Mouse (Mus musculus) liver, embryonic 14.5 days (tissue): ENCODE results near the gene Acp5. TPM values are rescaled to one million over a fixed set of nuclear protein-coding genes. Genes with fewer than 3 reads are reported as not detected.

ENCODE experiments used
- ATAC-seq: fragments of 200-750 bp; cut with Nextera tagmentation; 2 replicates; pipeline ENCODE4 v1.8.0; 2017; ENCODE audit warnings: moderate number of reproducible peaks, mild to moderate bottlenecking, moderate library complexity; ENCODE audit not compliant: insufficient read depth
- DNase-seq, 3 experiments: peaks; one replicate each; pipeline ENCODE4 v3.0.0-alpha.2; 2012 to 2013; ENCODE audit warnings: low read depth in 3 of 3, low spot score in 3 of 3
- H3K27ac ChIP-seq: fragments of 300-500 bp; sonication (generic); 2 replicates; pipeline ENCODE4 v1.5.1; 2014; ENCODE audit warnings: moderate library complexity, mild to moderate bottlenecking, control low read depth, inconsistent platforms
- H3K27me3 ChIP-seq: fragments of 300-500 bp; sonication (generic); 2 replicates; pipeline ENCODE4 v1.6.1; 2014; ENCODE audit warnings: mild to moderate bottlenecking, low read length, moderate library complexity; ENCODE audit not compliant: control insufficient read depth, insufficient read depth
- H3K36me3 ChIP-seq: fragments of 300-500 bp; sonication (generic); replicated peaks from 2 replicates; pipeline ENCODE4 v1.6.1; 2014; ENCODE audit warnings: low read depth; ENCODE audit not compliant: control insufficient read depth, insufficient read depth
- H3K4me1 ChIP-seq, 2 experiments: fragments of 200-500 bp in 1 of 2; fragments of 300-500 bp in 1 of 2; sonication (generic) in 1 of 2; replicated peaks; 2 replicates each; pipeline ENCODE4 v1.6.1; 2012 to 2014; ENCODE audit warnings: antibody characterized with exemption in 1 of 2, inconsistent platforms in 1 of 2, low read length in 1 of 2; ENCODE audit not compliant: control insufficient read depth in 2 of 2, insufficient read depth in 2 of 2
- H3K4me2 ChIP-seq: fragments of 300-500 bp; sonication (generic); 2 replicates; pipeline ENCODE4 v1.6.1; 2014; ENCODE audit warnings: low read depth, mild to moderate bottlenecking, control low read depth, moderate library complexity
- H3K4me3 ChIP-seq, 2 experiments: fragments of 200-500 bp in 1 of 2; fragments of 300-500 bp in 1 of 2; sonication (generic) in 1 of 2; 2 replicates each; pipeline ENCODE4 v1.5.1; 2012 to 2014; ENCODE audit warnings: low read depth in 2 of 2, low read length in 2 of 2, mild to moderate bottlenecking in 2 of 2, control low read depth in 1 of 2, inconsistent platforms in 1 of 2, moderate library complexity in 1 of 2; ENCODE audit not compliant: insufficient read depth in 1 of 2
- H3K9ac ChIP-seq: fragments of 300-500 bp; sonication (generic); replicated peaks from 2 replicates; pipeline ENCODE4 v1.6.1; 2014; ENCODE audit warnings: mild to moderate bottlenecking, control low read depth, moderate library complexity
- H3K9me3 ChIP-seq: fragments of 300-500 bp; sonication (generic); 2 replicates; pipeline ENCODE4 v1.6.1; 2016; ENCODE audit warnings: low read length, mixed read lengths; ENCODE audit not compliant: control insufficient read depth
- CTCF ChIP-seq: IDR thresholded peaks from 2 replicates; pipeline ENCODE4 v1.5.1; 2016; ENCODE audit warnings: antibody characterized with exemption, low read depth, control low read depth
- EP300 ChIP-seq: IDR thresholded peaks from 2 replicates; pipeline ENCODE4 v1.6.1; 2016; ENCODE audit warnings: antibody characterized with exemption, low read depth
- WGBS: fragments of 180-500 bp; shearing (Covaris S2); extraction: QIAGEN DNeasy Blood & Tissue Kit; methylation state at CpG from one replicate; pipeline ENCODE4 v1.1.7; 2014; ENCODE audit not compliant: insufficient replicate concordance; 5-methylcytosine and 5-hydroxymethylcytosine counted together
- polyA plus RNA-seq, 2 experiments: library from polyadenylated mRNA; depleted of rRNA in 1 of 2; stranded (reverse) in 1 of 2; unstranded in 1 of 2; fragments of >200 nt; fragmentation: Nextera tagmentation in 1 of 2; extraction: Ambion mirVana in 1 of 2; gene quantifications; 2 replicates each; pipeline versions ENCODE4 v1.2.1 to v1.2.3; 2012 to 2014

The Acp5 gene
- polyA plus RNA-seq, 2 experiments, result 181 to 195 TPM

- H3K4me1 ChIP-seq, result peaks cover 27 to 38% of the 10 kb centered on the region in 2 experiments
- DNase-seq (no peak), ATAC-seq (no peak)
- peak overlapping the region; percentile 58 to 71 for H3K4me3 ChIP-seq
- WGBS, result 60% methylated on average over 11 of the region's 11 CpGs
- no peaks in the 10 kb centered on the region for H3K27me3 ChIP-seq
- H3K9ac ChIP-seq, result peak overlapping the region; percentile 64
- TF ChIP-seq CTCF (no peak), EP300 (no peak)
- peak overlapping the region; percentile 99 for H3K4me2 ChIP-seq
- peaks cover 46% of the 10 kb centered on the region for H3K36me3 ChIP-seq
- no peak overlapping the region; the same call in 1 of the 2 replicates for H3K27ac ChIP-seq
- no peaks in the 10 kb centered on the region for H3K9me3 ChIP-seq
Observed at GRCm38 (mm10) chr9:22132220-22132619, 3.3 kb downstream of the Acp5 start.

- H3K4me1 ChIP-seq, result peaks cover 19 to 31% of the 10 kb centered on the region in 2 experiments
- no peak for DNase-seq
- no peaks in the 10 kb centered on the region for H3K9me3 ChIP-seq
- H3K4me3 ChIP-seq, result peak overlapping the region; percentile 58 to 71
- ATAC-seq, result peak; percentile 54
- no peak for TF ChIP-seq CTCF
- no peak for TF ChIP-seq EP300
- peak overlapping the region; percentile 64 for H3K9ac ChIP-seq
- peak overlapping the region; percentile 43 for H3K27ac ChIP-seq
- WGBS, result under 1% methylated on average over 35 of the region's 35 CpGs
- H3K4me2 ChIP-seq, result peak overlapping the region; percentile 99
- no peaks in the 10 kb centered on the region for H3K27me3 ChIP-seq
- H3K36me3 ChIP-seq, result peaks cover 54% of the 10 kb centered on the region
Observed at GRCm38 (mm10) chr9:22131226-22131981, 4.1 kb downstream of the Acp5 start.

- WGBS, result 77% methylated on average over 15 of the region's 15 CpGs
- H3K27ac ChIP-seq, result peak overlapping the region; percentile 29; the same call in 1 of the 2 replicates
- DNase-seq (no peak), ATAC-seq (no peak)
- peaks cover 30 to 31% of the 10 kb centered on the region in 2 experiments for H3K4me1 ChIP-seq
- no peaks in the 10 kb centered on the region for H3K9me3 ChIP-seq
- no peak for TF ChIP-seq EP300
- TF ChIP-seq CTCF, result peak; percentile 46
- H3K36me3 ChIP-seq, result peaks cover 54% of the 10 kb centered on the region
- no peaks in the 10 kb centered on the region for H3K27me3 ChIP-seq
- no peak overlapping the region for H3K4me2 ChIP-seq
- H3K4me3 ChIP-seq, result no peak overlapping the region
- no peak overlapping the region for H3K9ac ChIP-seq
Observed at GRCm38 (mm10) chr9:22125246-22126027, 10.1 kb downstream of the Acp5 start.

DNA sequence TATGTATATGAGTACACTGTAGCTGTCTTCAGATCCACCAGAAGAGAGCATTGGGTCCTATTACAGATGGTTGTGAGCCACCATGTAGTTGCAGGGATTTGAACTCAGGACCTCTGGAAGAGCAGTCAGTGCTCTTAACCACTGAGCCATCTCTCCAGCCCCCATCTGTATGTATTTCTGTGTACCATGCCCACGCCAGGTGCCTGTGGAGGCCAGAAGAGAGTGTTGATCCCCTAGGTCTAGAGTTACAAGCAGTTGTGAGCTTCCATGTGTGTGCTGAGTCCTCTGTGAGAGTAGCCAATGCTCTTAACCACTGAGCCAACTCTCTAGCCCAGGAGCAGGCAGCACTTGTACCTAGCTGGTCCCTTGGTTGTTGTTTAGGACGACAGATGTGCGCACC lies 11.3 kb downstream of the Acp5 start:
- H3K36me3 ChIP-seq, result peaks cover 41% of the 10 kb centered on the region
- no peaks in the 10 kb centered on the region for H3K9me3 ChIP-seq
- TF ChIP-seq CTCF (no peak), EP300 (no peak)
- H3K9ac ChIP-seq, result no peak overlapping the region
- ATAC-seq, result no peak
- no peak overlapping the region for H3K4me2 ChIP-seq
- no peak overlapping the region for H3K4me3 ChIP-seq
- 93% methylated on average over 3 of the region's 3 CpGs for WGBS
- no peaks in the 10 kb centered on the region for H3K27me3 ChIP-seq
- no peak for DNase-seq
- H3K4me1 ChIP-seq, result peaks cover 30 to 36% of the 10 kb centered on the region in 2 experiments
- H3K27ac ChIP-seq, result peak overlapping the region; percentile 12

DNA sequence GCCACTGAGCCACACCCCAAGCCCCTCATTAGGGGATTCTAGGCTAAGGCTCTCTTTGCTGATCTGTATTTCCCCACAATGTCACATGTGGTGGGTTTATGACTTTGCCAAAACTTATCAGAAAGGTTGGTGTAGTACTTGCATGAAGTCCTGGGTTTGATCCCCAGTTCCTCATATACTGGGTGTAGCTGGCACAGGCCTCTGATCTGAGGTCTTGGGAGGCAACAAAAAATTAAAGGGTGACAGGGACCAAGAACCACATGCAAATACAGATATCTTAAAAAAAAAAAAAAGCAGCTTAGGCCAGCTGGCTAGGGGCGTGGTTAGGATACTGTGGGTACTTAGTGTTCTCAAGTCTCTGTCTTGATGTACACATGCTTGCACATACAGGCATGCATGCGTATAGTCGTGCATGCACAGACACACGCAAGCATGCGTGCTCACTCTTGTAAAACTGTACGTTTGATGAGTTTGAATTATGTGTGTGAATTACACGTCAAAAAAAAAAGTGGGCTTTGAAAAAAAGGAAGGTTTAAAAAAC lies 12.4 kb downstream of the Acp5 start:
- Histone ChIP-seq H3K27ac (peak overlapping the region; percentile 80), H3K4me2 (no peak overlapping the region), H3K4me3 (no peak overlapping the region), H3K36me3 (peaks cover 31% of the 10 kb centered on the region), H3K4me1 (peaks cover 30 to 36% of the 10 kb centered on the region in 2 experiments), H3K27me3 (no peaks in the 10 kb centered on the region), H3K9ac (no peak overlapping the region), H3K9me3 (no peaks in the 10 kb centered on the region)
- 71% methylated on average over 7 of the region's 7 CpGs for WGBS
- DNase-seq (no peak), ATAC-seq (peak; percentile 22)
- TF ChIP-seq EP300 (peak; percentile 46; the same call in 1 of the 2 replicates), CTCF (no peak)
